ENCODE assay signal across 11 mouse cellular contexts in genomic region chr17:64491922-64492353, GRCm38 (mm10).
DNase-seq lines count a peak whose midpoint lies in the region; ATAC-seq and TF ChIP-seq lines count a peak whose summit lies in the region.
"Had no signal": no experiment of that assay in that cellular context is flagged by ENCODE, and none has a peak within 500 bp of the region (broad histone marks: within the 10 kb centered on the region; RNA-seq: fewer than 3 reads in every experiment).

No protein-coding gene starts in this region.

- no peaks in the 10 kb centered on the region for H3K27me3 ChIP-seq in kidney, embryonic 16.5 days (ENCODE audit: insufficient read depth, low read length)
- H3K27me3 ChIP-seq in limb, embryonic 12.5 days, result no peaks in the 10 kb centered on the region
- H3K27me3 ChIP-seq in lung, embryonic 16.5 days (ENCODE audit: control insufficient read depth, insufficient read depth, low read depth, low read length), result no peaks in the 10 kb centered on the region
- H3K27me3 ChIP-seq: embryonic facial prominence, embryonic 12.5 days; forebrain, embryonic 15.5 days had no signal

- H3K9ac ChIP-seq in kidney, embryonic 16.5 days (replicated peaks; ENCODE audit: low read length), result no peak overlapping the region
- no peak overlapping the region for H3K9ac ChIP-seq in limb, embryonic 12.5 days (replicated peaks)
- H3K9ac ChIP-seq in lung, embryonic 16.5 days (ENCODE audit: low read length), result no peak overlapping the region
- H3K9ac ChIP-seq: embryonic facial prominence, embryonic 12.5 days; forebrain, embryonic 15.5 days had no signal

- no peak overlapping the region for H3K4me3 ChIP-seq in kidney, embryonic 16.5 days (ENCODE audit: low read length)
- no peak overlapping the region for H3K4me3 ChIP-seq in limb, embryonic 12.5 days (replicated peaks)
- no peak overlapping the region for H3K4me3 ChIP-seq in lung, embryonic 16.5 days (ENCODE audit: low read length)
- no peak overlapping the region for H3K4me3 ChIP-seq in layer of hippocampus, adult 2 months
- H3K4me3 ChIP-seq: embryonic facial prominence, embryonic 12.5 days; forebrain, embryonic 15.5 days had no signal

- H3K27ac ChIP-seq in kidney, embryonic 16.5 days (ENCODE audit: low read length), result no peak overlapping the region
- no peak overlapping the region for H3K27ac ChIP-seq in limb, embryonic 12.5 days
- peak overlapping the region; percentile 2; the same call in 1 of the 2 replicates for H3K27ac ChIP-seq in lung, embryonic 16.5 days (ENCODE audit: low read length)
- no peak overlapping the region for H3K27ac ChIP-seq in layer of hippocampus, adult 2 months
- H3K27ac ChIP-seq: embryonic facial prominence, embryonic 12.5 days; forebrain, embryonic 15.5 days had no signal

- ATAC-seq in kidney, embryonic 16.5 days (ENCODE audit: low FRiP score, low TSS enrichment), result peak; percentile 42; the same call in 1 of the 2 replicates
- ATAC-seq in limb, embryonic 12.5 days (ENCODE audit: insufficient number of reproducible peaks, insufficient read depth, low FRiP score, low TSS enrichment, low read depth), result peak; percentile 42; the same call in 1 of the 2 replicates
- peak; percentile 95 for ATAC-seq in lung, embryonic 16.5 days (ENCODE audit: low read depth)
- ATAC-seq: forebrain, embryonic 15.5 days had no signal

- H3K4me2 ChIP-seq in kidney, embryonic 16.5 days (replicated peaks; ENCODE audit: low read depth, low read length), result no peak overlapping the region
- H3K4me2 ChIP-seq in limb, embryonic 12.5 days, result no peak overlapping the region
- no peak overlapping the region for H3K4me2 ChIP-seq in lung, embryonic 16.5 days (ENCODE audit: low read depth, low read length)
- H3K4me2 ChIP-seq: embryonic facial prominence, embryonic 12.5 days; forebrain, embryonic 15.5 days had no signal

- 0 out of 2 replicates have a peak, but pooled peaks cover 4% of the 10 kb centered on the region for H3K4me1 ChIP-seq in kidney, embryonic 16.5 days (ENCODE audit: insufficient read depth, low read length)
- H3K4me1 ChIP-seq in limb, embryonic 12.5 days (replicated peaks), result no peaks in the 10 kb centered on the region
- no peaks in the 10 kb centered on the region for H3K4me1 ChIP-seq in lung, embryonic 16.5 days (replicated peaks; ENCODE audit: control insufficient read depth, insufficient read depth, low read length)
- H3K4me1 ChIP-seq: embryonic facial prominence, embryonic 12.5 days; forebrain, embryonic 15.5 days had no signal

- no peaks in the 10 kb centered on the region for H3K9me3 ChIP-seq in kidney, embryonic 16.5 days (ENCODE audit: low read length)
- no peaks in the 10 kb centered on the region for H3K9me3 ChIP-seq in limb, embryonic 12.5 days
- no peaks in the 10 kb centered on the region for H3K9me3 ChIP-seq in lung, embryonic 16.5 days (ENCODE audit: control insufficient read depth, low read length)
- H3K9me3 ChIP-seq: embryonic facial prominence, embryonic 12.5 days; forebrain, embryonic 15.5 days had no signal

- WGBS in kidney, embryonic 16.5 days, result 61% methylated on average over 7 of the region's 10 CpGs
- WGBS in limb, embryonic 12.5 days, result 62% methylated on average over 7 of the region's 10 CpGs
- 35% methylated on average over 7 of the region's 10 CpGs for WGBS in lung, embryonic 16.5 days

- no peak for DNase-seq in kidney, postnatal 4 days
- no peak for DNase-seq in ovary, postnatal 36 days (ENCODE audit: low spot score)
- DNase-seq in layer of hippocampus, adult 2 months (ENCODE audit: low spot score in 2 of 2), result no peak
- no peak for DNase-seq in kidney, adult 18-20 months
- DNase-seq: cerebellum, adult 11-12 months; kidney, adult 8-10 months had no signal

- H3K36me3 ChIP-seq in kidney, embryonic 16.5 days (ENCODE audit: insufficient read depth, low read length), result no peaks in the 10 kb centered on the region
- no peaks in the 10 kb centered on the region for H3K36me3 ChIP-seq in limb, embryonic 12.5 days
- H3K36me3 ChIP-seq in lung, embryonic 16.5 days (ENCODE audit: control insufficient read depth, insufficient read depth, low read length), result no peaks in the 10 kb centered on the region
- H3K36me3 ChIP-seq: embryonic facial prominence, embryonic 12.5 days; forebrain, embryonic 15.5 days had no signal

- TF ChIP-seq CTCF in layer of hippocampus, adult 2 months (conservative IDR thresholded peaks at IDR 0.05), result no peak

Comparison
In these comparisons a context has a peak if more than half of its experiments do, and no peak if none do; other contexts are left out.
1. ATAC-seq: peak in every context shown above with its lines; median percentile 95 in lung, embryonic 16.5 days; 42 in kidney, embryonic 16.5 days; 42 in limb, embryonic 12.5 days.